Mouse (Mus musculus) heart, embryonic 16.5 days (tissue): ENCODE results near the gene Tnxb. TPM values are rescaled to one million over a fixed set of nuclear protein-coding genes. Genes with fewer than 3 reads are reported as not detected.
"Not testable (repeated sequence)": the region's sequence is repeated elsewhere in the genome, so short reads cannot be mapped to it uniquely, and the experiment has no call there.

Source experiments
- ATAC-seq: fragments of 200-750 bp; cut with Nextera tagmentation; replicated peaks from 2 replicates; pipeline ENCODE4 v1.8.0; 2017; ENCODE audit warnings: moderate number of reproducible peaks; ENCODE audit not compliant: insufficient read depth, low FRiP score; ENCODE audit errors: extremely low read depth
- H3K27ac ChIP-seq: fragments of 300-500 bp; sonication (generic); 2 replicates; pipeline ENCODE4 v1.5.1; 2014; ENCODE audit warnings: mild to moderate bottlenecking, low read length, control low read depth, moderate library complexity
- H3K27me3 ChIP-seq: fragments of 300-500 bp; sonication (generic); 2 replicates; pipeline ENCODE4 v1.6.1; 2014; ENCODE audit warnings: low read length, mixed read lengths; ENCODE audit not compliant: control insufficient read depth, insufficient read depth
- H3K36me3 ChIP-seq: fragments of 300-500 bp; sonication (generic); 2 replicates; pipeline ENCODE4 v1.6.1; 2014; ENCODE audit not compliant: control insufficient read depth, insufficient read depth
- H3K4me1 ChIP-seq: fragments of 300-500 bp; sonication (generic); 2 replicates; pipeline ENCODE4 v1.6.1; 2014; ENCODE audit warnings: low read length, mixed read lengths; ENCODE audit not compliant: control insufficient read depth, insufficient read depth
- H3K4me2 ChIP-seq: fragments of 300-500 bp; sonication (generic); 2 replicates; pipeline ENCODE4 v1.6.1; 2014; ENCODE audit warnings: low read depth, mild to moderate bottlenecking, control low read depth, low read length
- H3K4me3 ChIP-seq: fragments of 300-500 bp; sonication (generic); 2 replicates; pipeline ENCODE4 v1.5.1; 2014; ENCODE audit warnings: mild to moderate bottlenecking, control low read depth, low read length
- H3K9ac ChIP-seq: fragments of 300-500 bp; sonication (generic); 2 replicates; pipeline ENCODE4 v1.6.1; 2014; ENCODE audit warnings: low read length, control low read depth
- H3K9me3 ChIP-seq: fragments of 300-500 bp; sonication (generic); replicated peaks from 2 replicates; pipeline ENCODE4 v1.6.1; 2016; ENCODE audit warnings: low read length; ENCODE audit not compliant: control insufficient read depth
- WGBS: fragments of 180-500 bp; shearing (Covaris S2); extraction: QIAGEN DNeasy Blood & Tissue Kit; methylation state at CpG from one replicate; pipeline ENCODE4 v1.1.7; 2014; 5-methylcytosine and 5-hydroxymethylcytosine counted together
- polyA plus RNA-seq: library from polyadenylated mRNA; unstranded; fragments of >200 nt; fragmentation: Nextera tagmentation; extraction: Ambion mirVana; gene quantifications from 2 replicates; pipeline ENCODE4 v1.2.1, GENCODE M21; 2015

The Tnxb gene
- polyA plus RNA-seq, 1 experiment from 2014 or later = 2.5 TPM

GRCm38 (mm10) chr17:34744206-34744605, 73.9 kb downstream of the Tnxb start:
- WGBS = 68% methylated on average over 6 of the region's 6 CpGs
- Histone ChIP-seq H3K9ac (no peak overlapping the region), H3K4me2 (no peak overlapping the region)

GRCm38 (mm10) chr17:34744611-34745010, 74.3 kb downstream of the Tnxb start:
- not testable (repeated sequence) for H3K9ac ChIP-seq, H3K4me1 ChIP-seq, H3K36me3 ChIP-seq, H3K27ac ChIP-seq, H3K4me3 ChIP-seq, H3K4me2 ChIP-seq, ATAC-seq, H3K27me3 ChIP-seq
- WGBS = 78% methylated on average over 6 of the region's 6 CpGs
- H3K9me3 ChIP-seq = peaks cover 10% of the 10 kb centered on the region

More at GRCm38 (mm10) chr17:34744206-34744605, 73.9 kb downstream of the Tnxb start:
- H3K27me3 ChIP-seq = no peaks in the 10 kb centered on the region
- H3K36me3 ChIP-seq = no peaks in the 10 kb centered on the region
- no peaks in the 10 kb centered on the region for H3K4me1 ChIP-seq
- H3K4me3 ChIP-seq = no peak overlapping the region
- ATAC-seq = no peak
- H3K27ac ChIP-seq = no peak overlapping the region
- H3K9me3 ChIP-seq = peaks cover 8% of the 10 kb centered on the region

- not testable (repeated sequence) for H3K27me3 ChIP-seq, H3K27ac ChIP-seq, ATAC-seq, H3K36me3 ChIP-seq, H3K4me2 ChIP-seq, H3K4me3 ChIP-seq, H3K9ac ChIP-seq, H3K4me1 ChIP-seq
- H3K9me3 ChIP-seq = peaks cover 10% of the 10 kb centered on the region
- WGBS = 76% methylated on average over 4 of the region's 4 CpGs
Observed at GRCm38 (mm10) chr17:34745166-34745565, 74.8 kb downstream of the Tnxb start.

DNA sequence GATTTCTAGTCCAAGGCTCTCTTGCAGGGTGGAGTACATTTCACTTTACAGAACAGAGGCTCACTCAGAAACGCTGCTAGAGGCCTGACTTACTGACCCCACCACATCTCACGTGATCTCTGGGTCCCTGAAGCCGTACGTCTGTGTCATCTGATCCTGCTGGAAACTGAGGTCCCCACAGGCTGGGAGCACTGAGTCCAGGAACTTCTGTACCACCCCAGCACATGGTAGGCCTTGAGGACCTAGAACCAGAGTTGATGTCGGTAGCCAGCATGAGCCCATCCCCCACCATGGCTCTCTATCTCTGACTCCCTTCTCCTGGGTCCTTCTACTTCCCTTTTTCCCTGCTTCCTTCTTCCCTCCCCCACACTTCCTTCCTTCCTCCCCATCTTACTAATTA, 76.2 kb downstream of the Tnxb start:
- H3K36me3 ChIP-seq = no peaks in the 10 kb centered on the region
- no peak for ATAC-seq
- H3K9ac ChIP-seq = no peak overlapping the region
- H3K4me2 ChIP-seq = no peak overlapping the region
- H3K4me3 ChIP-seq = no peak overlapping the region
- H3K27me3 ChIP-seq = no peaks in the 10 kb centered on the region
- H3K4me1 ChIP-seq = no peaks in the 10 kb centered on the region
- no peak overlapping the region for H3K27ac ChIP-seq
- WGBS = 68% methylated on average over 5 of the region's 5 CpGs
- H3K9me3 ChIP-seq = peaks cover 10% of the 10 kb centered on the region

DNA sequence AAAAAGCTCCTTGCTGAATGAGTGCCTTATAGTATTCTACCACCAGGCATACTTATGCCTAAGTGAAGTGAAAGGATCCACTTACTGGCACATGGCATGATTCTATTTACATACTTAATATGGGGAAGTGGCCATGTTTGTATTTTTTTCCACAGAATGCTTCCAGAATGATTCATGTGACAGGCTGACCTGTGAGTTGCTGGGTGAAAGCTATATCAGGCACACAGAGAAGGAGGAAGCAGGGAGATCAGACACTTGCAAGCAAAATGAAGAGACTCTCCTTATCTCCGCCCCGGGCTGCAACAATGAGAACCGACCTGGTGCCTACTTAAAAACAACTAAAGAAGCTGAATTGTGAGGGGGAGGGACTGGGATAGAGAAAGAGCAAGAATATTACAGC, 91.1 kb downstream of the Tnxb start:
- Histone ChIP-seq H3K9ac (no peak overlapping the region), H3K4me2 (no peak overlapping the region), H3K27me3 (no peaks in the 10 kb centered on the region), H3K9me3 (no peaks in the 10 kb centered on the region), H3K4me3 (no peak overlapping the region), H3K27ac (no peak overlapping the region), H3K4me1 (no peaks in the 10 kb centered on the region), H3K36me3 (no peaks in the 10 kb centered on the region)
- no peak for ATAC-seq
- 48% methylated on average over 3 of the region's 3 CpGs for WGBS

Other genes with a start within 250 kb of the Tnxb start
- gene Btnl4, start 193.2 kb upstream of the Tnxb start, polyA plus RNA-seq = 0.08 TPM in 1 of 2 replicates, not detected in the other
- gene Btnl6, start 153.2 kb upstream of the Tnxb start, polyA plus RNA-seq = 0.26 TPM in 1 of 2 replicates, not detected in the other
- 4.8 and 9.0 TPM in 2 replicates for gene Notch4, start 106.3 kb upstream of the Tnxb start, polyA plus RNA-seq
- 11.3 and 18.5 TPM in 2 replicates for gene Gpsm3, start 80.7 kb upstream of the Tnxb start, polyA plus RNA-seq
- 4.8 and 5.4 TPM in 2 replicates for gene Pbx2, start 79.3 kb upstream of the Tnxb start, polyA plus RNA-seq
- gene Ager, start 72.7 kb upstream of the Tnxb start, polyA plus RNA-seq = 4.7 and 34.7 TPM in 2 replicates
- 113 and 114 TPM in 2 replicates for gene Rnf5, start 66.8 kb upstream of the Tnxb start, polyA plus RNA-seq
- gene Agpat1, start 66.3 kb upstream of the Tnxb start, polyA plus RNA-seq = 47.9 and 53.5 TPM in 2 replicates
- gene Egfl8, start 54.6 kb upstream of the Tnxb start, polyA plus RNA-seq = 1.8 and 2.0 TPM in 2 replicates
- 26.7 and 27.3 TPM in 2 replicates for gene Ppt2, start 42.0 kb upstream of the Tnxb start, polyA plus RNA-seq
- gene Prrt1, start 41.0 kb upstream of the Tnxb start, polyA plus RNA-seq = 0.64 and 2.1 TPM in 2 replicates
- 11.7 and 12.3 TPM in 2 replicates for gene Fkbpl, start 25.8 kb upstream of the Tnxb start, polyA plus RNA-seq
- 45.7 and 46.7 TPM in 2 replicates for gene Atf6b, start 23.4 kb upstream of the Tnxb start, polyA plus RNA-seq
- 0.25 and 0.34 TPM in 2 replicates for gene C4b, start 73.3 kb downstream of the Tnxb start, polyA plus RNA-seq
- gene Cyp21a1, start 134.0 kb downstream of the Tnxb start, polyA plus RNA-seq = not detected in 2 replicates
- 17.1 and 24.4 TPM in 2 replicates for gene Stk19, start 166.4 kb downstream of the Tnxb start, polyA plus RNA-seq
- gene Dxo, start 166.5 kb downstream of the Tnxb start, polyA plus RNA-seq = 37.7 and 38.6 TPM in 2 replicates
- 32.9 and 33.9 TPM in 2 replicates for gene Skiv2l, start 179.7 kb downstream of the Tnxb start, polyA plus RNA-seq
- gene Nelfe, start 179.9 kb downstream of the Tnxb start, polyA plus RNA-seq = 57.5 and 64.3 TPM in 2 replicates
- gene Cfb, start 192.0 kb downstream of the Tnxb start, polyA plus RNA-seq = 1.7 and 2.5 TPM in 2 replicates
- gene Zbtb12, start 208.9 kb downstream of the Tnxb start, polyA plus RNA-seq = 1.4 and 1.5 TPM in 2 replicates
- not detected in 2 replicates for gene Gm20547, start 211.5 kb downstream of the Tnxb start, polyA plus RNA-seq
- 2.2 and 2.6 TPM in 2 replicates for gene C2, start 227.7 kb downstream of the Tnxb start, polyA plus RNA-seq
- 39.5 and 41.5 TPM in 2 replicates for gene Ehmt2, start 227.9 kb downstream of the Tnxb start, polyA plus RNA-seq
- 0.16 and 0.68 TPM in 2 replicates for gene Slc44a4, start 243.9 kb downstream of the Tnxb start, polyA plus RNA-seq